Mouse (Mus musculus): Measurements from ENCODE around the gene Lman2.

Gene Lman2

GRCm38 (mm10) chr13:55371007-55371681 is 8.6 kb upstream of the Lman2 start:
- DNase-seq (ENCODE audit: low spot score) = no peak

- DNase-seq (ENCODE audit: low spot score) = no peak
Observed at GRCm38 (mm10) chr13:55370234-55370633, 7.7 kb upstream of the Lman2 start.

- no peak for DNase-seq (ENCODE audit: low spot score)
Observed at GRCm38 (mm10) chr13:55369531-55370114, 7.0 kb upstream of the Lman2 start, which contains the start of gene Rgs14. TSS of gene Rgs14 (plus strand) at chr13:55369732.

GRCm38 (mm10) chr13:55368401-55368800 is 5.8 kb upstream of the Lman2 start:
- no peak for DNase-seq (ENCODE audit: low spot score)

GRCm38 (mm10) chr13:55361974-55362452 is 570 bp downstream of the Lman2 start:
- DNase-seq (ENCODE audit: low spot score) = no peak

- DNase-seq (ENCODE audit: low spot score) = no peak
Observed at GRCm38 (mm10) chr13:55361145-55361544, 1.4 kb downstream of the Lman2 start.

- no peak for DNase-seq (ENCODE audit: low spot score)
Observed at GRCm38 (mm10) chr13:55346745-55347144, 15.8 kb downstream of the Lman2 start.

GRCm38 (mm10) chr13:55344286-55344685 is 18.3 kb downstream of the Lman2 start:
- DNase-seq (ENCODE audit: low spot score) = no peak

GRCm38 (mm10) chr13:55342469-55342868 is 20.1 kb downstream of the Lman2 start:
- no peak for DNase-seq (ENCODE audit: low spot score)

- DNase-seq (ENCODE audit: low spot score) = no peak
Observed at GRCm38 (mm10) chr13:55339259-55339658, 23.3 kb downstream of the Lman2 start.

GRCm38 (mm10) chr13:55338131-55339054 is 24.2 kb downstream of the Lman2 start:
- no peak for DNase-seq (ENCODE audit: low spot score)

GRCm38 (mm10) chr13:55337341-55337975 is 25.1 kb downstream of the Lman2 start:
- no peak for DNase-seq (ENCODE audit: low spot score)

GRCm38 (mm10) chr13:55335701-55336100 is 26.9 kb downstream of the Lman2 start:
- no peak for DNase-seq (ENCODE audit: low spot score)

- no peak for DNase-seq (ENCODE audit: low spot score)
Observed at GRCm38 (mm10) chr13:55332331-55332730, 30.3 kb downstream of the Lman2 start.

GRCm38 (mm10) chr13:55330567-55331400 is 31.8 kb downstream of the Lman2 start:
- DNase-seq (ENCODE audit: low spot score) = no peak

- DNase-seq (ENCODE audit: low spot score) = peak; percentile 66
Observed at GRCm38 (mm10) chr13:55329683-55330566, 32.7 kb downstream of the Lman2 start, which contains the start of gene Mxd3. TSS of gene Mxd3 (minus strand) at chr13:55329823.

GRCm38 (mm10) chr13:55329109-55329682 is 33.4 kb downstream of the Lman2 start:
- DNase-seq (ENCODE audit: low spot score) = no peak

GRCm38 (mm10) chr13:55328641-55329040 is 33.9 kb downstream of the Lman2 start:
- no peak for DNase-seq (ENCODE audit: low spot score)

GRCm38 (mm10) chr13:55328171-55328570 is 34.4 kb downstream of the Lman2 start:
- DNase-seq (ENCODE audit: low spot score) = no peak

- peak; percentile 82 for DNase-seq (ENCODE audit: low spot score)
Observed at GRCm38 (mm10) chr13:55327633-55328032, 35.0 kb downstream of the Lman2 start.
